In genomic region chr1:169531702-169532535, GRCm38 (mm10) we compare ENCODE assay signal across 7 mouse cellular contexts. TPM values are rescaled to one million over a fixed set of nuclear protein-coding genes. Genes with fewer than 3 reads are reported as not detected.
A peak's percentile ranks its signal among the peaks of the same experiment; 100 is the strongest.
DNase-seq lines count a peak whose midpoint lies in the region; ATAC-seq and TF ChIP-seq lines count a peak whose summit lies in the region.

No protein-coding gene starts in this region.

- peaks cover 12% of the 10 kb centered on the region for H3K4me1 ChIP-seq in forebrain, embryonic 15.5 days
- H3K4me1 ChIP-seq in hindbrain, embryonic 10.5 days (replicated peaks), result peaks cover 14% of the 10 kb centered on the region
- peaks cover 4% of the 10 kb centered on the region; the same call in 1 of the 2 replicates for H3K4me1 ChIP-seq in lung, embryonic 14.5 days (ENCODE audit: insufficient read depth)

- peak overlapping the region; percentile 88 for H3K27ac ChIP-seq in forebrain, embryonic 15.5 days (replicated peaks)
- peak overlapping the region; percentile 92 for H3K27ac ChIP-seq in hindbrain, embryonic 10.5 days
- H3K27ac ChIP-seq in lung, embryonic 14.5 days (ENCODE audit: low read depth), result peak overlapping the region; percentile 69; the same call in 1 of the 2 replicates

- peak; percentile 45 for DNase-seq in ZHBTc4 (ENCODE audit: low read depth, low spot score)
- peak; percentile 79 to 82 for DNase-seq in cerebellum, adult 18-20 months
- peak; percentile 23 for DNase-seq in hindbrain, embryonic 10.5 days (ENCODE audit: low spot score)
- DNase-seq in layer of hippocampus, adult 8-10 months (ENCODE audit: low spot score in 2 of 2), result peak; percentile 32 to 82
- DNase-seq in lung, embryonic 14.5 days, result peak; percentile 91
- peak; percentile 44 for DNase-seq in retina, postnatal 7 days (ENCODE audit: low read depth, low spot score)

- no peaks in the 10 kb centered on the region for H3K9me3 ChIP-seq in forebrain, embryonic 15.5 days
- no peaks in the 10 kb centered on the region for H3K9me3 ChIP-seq in hindbrain, embryonic 10.5 days
- no peaks in the 10 kb centered on the region for H3K9me3 ChIP-seq in lung, embryonic 14.5 days (ENCODE audit: low read depth, low read length)

- H3K27me3 ChIP-seq in forebrain, embryonic 15.5 days, result no peaks in the 10 kb centered on the region
- no peaks in the 10 kb centered on the region for H3K27me3 ChIP-seq in hindbrain, embryonic 10.5 days (ENCODE audit: insufficient read depth, poor library complexity, severe bottlenecking)
- no peaks in the 10 kb centered on the region for H3K27me3 ChIP-seq in lung, embryonic 14.5 days (ENCODE audit: insufficient read depth, low read length)

- H3K4me2 ChIP-seq in forebrain, embryonic 15.5 days (replicated peaks), result peak overlapping the region; percentile 66
- H3K4me2 ChIP-seq in lung, embryonic 14.5 days, result peak overlapping the region; percentile 74

- H3K36me3 ChIP-seq in forebrain, embryonic 15.5 days, result no peaks in the 10 kb centered on the region
- peaks cover 18% of the 10 kb centered on the region for H3K36me3 ChIP-seq in hindbrain, embryonic 10.5 days
- H3K36me3 ChIP-seq in lung, embryonic 14.5 days (ENCODE audit: insufficient read depth), result peaks cover 18% of the 10 kb centered on the region; the same call in 1 of the 2 replicates

- peak; percentile 64 for TF ChIP-seq CTCF in lung, embryonic 14.5 days (IDR thresholded peaks at IDR 0.05; ENCODE audit: low read depth)

- H3K4me3 ChIP-seq in forebrain, embryonic 15.5 days, result peak overlapping the region; percentile 66
- peak overlapping the region; percentile 73 for H3K4me3 ChIP-seq in hindbrain, embryonic 10.5 days
- H3K4me3 ChIP-seq in lung, embryonic 14.5 days (ENCODE audit: low read depth, low read length), result peak overlapping the region; percentile 58

- peak; percentile 23 for ATAC-seq in forebrain, embryonic 15.5 days (replicated peaks)
- ATAC-seq in lung, embryonic 14.5 days (ENCODE audit: insufficient read depth), result no peak; the same call in none of the 2 replicates

- WGBS in forebrain, embryonic 15.5 days, result 9% methylated on average over 11 of the region's 11 CpGs
- WGBS in hindbrain, embryonic 10.5 days, result 13% methylated on average over 11 of the region's 11 CpGs
- 7% methylated on average over 11 of the region's 11 CpGs for WGBS in lung, embryonic 14.5 days

- H3K9ac ChIP-seq in forebrain, embryonic 15.5 days (replicated peaks), result peak overlapping the region; percentile 55
- H3K9ac ChIP-seq in lung, embryonic 14.5 days, result peak overlapping the region; percentile 42; the same call in 1 of the 2 replicates

RNA-seq across cellular contexts. Expression of gene Nuf2, which starts 0.7 kb away (rescaled TPM):
- 31.6 and 34.7 TPM in 2 replicates for polyA plus RNA-seq in forebrain, embryonic 15.5 days (2015; fragmentation: Nextera tagmentation; extraction: Ambion mirVana)
- 67.6 and 75.7 TPM in 2 replicates for polyA plus RNA-seq in hindbrain, embryonic 10.5 days (2016; fragmentation: Nextera tagmentation; extraction: Ambion mirVana)
- total RNA-seq in layer of hippocampus, adult 8-10 months (2022), result 1 to 10 TPM; 3.7 to 4.8 (median 4.4) TPM
- 77.4 and 78.9 TPM in 2 replicates for polyA plus RNA-seq in lung, embryonic 14.5 days (2014; fragmentation: Nextera tagmentation; extraction: Ambion mirVana)

Comparison
In these comparisons a context has a peak if more than half of its experiments do, and no peak if none do; other contexts are left out.
1. DNase-seq: peak in every context shown above with its lines; median percentile 91 in lung, embryonic 14.5 days; 80 in cerebellum, adult 18-20 months; 57 in layer of hippocampus, adult 8-10 months; 45 in ZHBTc4; 44 in retina, postnatal 7 days; 23 in hindbrain, embryonic 10.5 days.